In the genomic region with DNA sequence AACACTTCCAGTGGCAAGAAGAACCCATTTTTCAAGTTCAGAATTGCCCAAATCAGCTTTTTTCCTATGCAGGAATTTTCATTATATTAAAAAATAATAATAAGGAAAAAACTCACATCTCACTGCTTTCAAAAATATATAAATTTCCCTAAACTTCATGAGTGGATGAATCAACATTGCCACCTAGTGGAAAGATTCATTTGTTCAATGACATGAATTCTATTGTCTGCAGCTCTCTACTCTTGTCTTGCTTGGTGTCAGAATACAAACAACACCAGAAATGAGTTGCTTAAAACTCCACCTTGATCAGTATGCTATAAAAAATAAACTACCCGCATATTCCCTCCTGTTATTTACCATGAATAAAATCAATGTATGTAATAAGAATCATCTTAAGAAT, we compare ENCODE assay signal across 11 mouse cellular contexts.
DNase-seq lines count a peak whose midpoint lies in the region; ATAC-seq lines count a peak whose summit lies in the region.
"Had no signal": no experiment of that assay in that cellular context is flagged by ENCODE, and none has a peak within 500 bp of the region (broad histone marks: within the 10 kb centered on the region; RNA-seq: fewer than 3 reads in every experiment).

No protein-coding gene starts in this region.

- no peaks in the 10 kb centered on the region for H3K4me1 ChIP-seq in midbrain, embryonic 14.5 days (ENCODE audit: control insufficient read depth, insufficient read depth, low read length)

- H3K9ac ChIP-seq in midbrain, embryonic 14.5 days (replicated peaks; ENCODE audit: low read length): no peak overlapping the region

- no peak overlapping the region for H3K4me2 ChIP-seq in midbrain, embryonic 14.5 days (ENCODE audit: low read length)

- DNase-seq in layer of hippocampus, adult 9-10 months (ENCODE audit: low spot score): peak; percentile 41
- DNase-seq in layer of hippocampus, adult 8-10 months (ENCODE audit: low spot score in 2 of 2): no peak
- DNase-seq in MN1 (ENCODE audit: low spot score): peak; percentile 20
- peak; percentile 58 for DNase-seq in brain, adult 2 months (ENCODE audit: low read depth, low spot score)
- peak; percentile 92 for DNase-seq in midbrain, embryonic 14.5 days
- DNase-seq in thymus, postnatal 4 days: no peak
- no peak for DNase-seq in heart, postnatal 4 days
- DNase-seq: adrenal gland, adult 2 months; cerebellum, postnatal 36 days; kidney, postnatal 10 days had no signal

- WGBS in midbrain, embryonic 14.5 days: 26% methylated on average over 1 of the region's 1 CpGs

- H3K4me3 ChIP-seq in midbrain, embryonic 14.5 days (replicated peaks; ENCODE audit: low read depth, low read length): no peak overlapping the region
- H3K4me3 ChIP-seq: myocyte had no signal

- H3K27ac ChIP-seq in midbrain, embryonic 14.5 days (replicated peaks; ENCODE audit: low read depth, low read length): no peak overlapping the region

- no peaks in the 10 kb centered on the region for H3K36me3 ChIP-seq in midbrain, embryonic 14.5 days (ENCODE audit: control insufficient read depth, insufficient read depth, low read length)

- H3K27me3 ChIP-seq in midbrain, embryonic 14.5 days (ENCODE audit: control insufficient read depth, insufficient read depth, low read length): no peaks in the 10 kb centered on the region

- ATAC-seq in midbrain, embryonic 14.5 days (ENCODE audit: low FRiP score, low TSS enrichment): no peak; the same call in 1 of the 2 replicates

- no peaks in the 10 kb centered on the region for H3K9me3 ChIP-seq in midbrain, embryonic 14.5 days (ENCODE audit: control insufficient read depth, low read length)

Comparison
In these comparisons a context has a peak if more than half of its experiments do, and no peak if none do; other contexts are left out.
1. DNase-seq: peak in layer of hippocampus, adult 9-10 months (single experiment), MN1 (single experiment), brain, adult 2 months (single experiment) and midbrain, embryonic 14.5 days (single experiment); none in layer of hippocampus, adult 8-10 months (0 of 2), thymus, postnatal 4 days (single experiment) and heart, postnatal 4 days (single experiment).